Mouse (Mus musculus) megakaryocyte, embryonic 14.5 days (primary cell): ENCODE measurements around the gene Fndc3a. TPM values are rescaled to one million over a fixed set of nuclear protein-coding genes. Genes with fewer than 3 reads are reported as not detected.

Experiments
- H3K27me3 ChIP-seq: replicated peaks from 2 replicates; pipeline ENCODE3; 2012; ENCODE audit warnings: inconsistent platforms
- H3K36me3 ChIP-seq: replicated peaks from 2 replicates; pipeline ENCODE3; 2012; ENCODE audit warnings: low read length, inconsistent platforms, mixed read lengths
- H3K4me1 ChIP-seq: 2 replicates; pipeline ENCODE4 v1.6.1; 2012; ENCODE audit warnings: inconsistent platforms
- H3K4me3 ChIP-seq: replicated peaks from 2 replicates; pipeline ENCODE3; 2012; ENCODE audit warnings: moderate library complexity, mild to moderate bottlenecking, inconsistent platforms
- H3K9me3 ChIP-seq: 2 replicates; pipeline ENCODE4 v1.6.1; 2012; ENCODE audit warnings: inconsistent platforms
- FLI1 ChIP-seq: IDR thresholded peaks from 2 replicates; pipeline ENCODE4 v1.6.1; 2012; ENCODE audit warnings: low read length, inconsistent platforms, mixed read lengths
- GATA1 ChIP-seq: IDR thresholded peaks from 3 replicates; pipeline ENCODE4 v1.6.1; 2012; ENCODE audit warnings: mixed read lengths, low read length, inconsistent platforms, borderline replicate concordance
- polyA plus RNA-seq: library from polyadenylated mRNA; stranded (reverse); fragments of >175 nt; gene quantifications from 2 replicates; pipeline ENCODE4 v1.2.3, GENCODE M21; 2012; ENCODE audit warnings: low replicate concordance; ENCODE audit not compliant: insufficient read depth

The Fndc3a gene
- polyA plus RNA-seq, 1 experiment, result 3.0 TPM

GRCm38 (mm10) chr14:72516376-72516775, 193.4 kb downstream of the Fndc3a start:
- H3K4me3 ChIP-seq, result no peak overlapping the region
- no peaks in the 10 kb centered on the region for H3K4me1 ChIP-seq
- H3K27me3 ChIP-seq, result peaks cover 16% of the 10 kb centered on the region
- H3K36me3 ChIP-seq, result no peaks in the 10 kb centered on the region
- TF ChIP-seq FLI1 (no peak), GATA1 (no peak)
- peaks cover 5% of the 10 kb centered on the region for H3K9me3 ChIP-seq

- peaks cover 6% of the 10 kb centered on the region; the same call in 1 of the 2 replicates for H3K4me1 ChIP-seq
- no peaks in the 10 kb centered on the region for H3K36me3 ChIP-seq
- TF ChIP-seq FLI1 (no peak), GATA1 (no peak)
- peaks cover 6% of the 10 kb centered on the region for H3K27me3 ChIP-seq
- peaks cover 10% of the 10 kb centered on the region for H3K9me3 ChIP-seq
- no peak overlapping the region for H3K4me3 ChIP-seq
Observed at GRCm38 (mm10) chr14:72506723-72507420, 202.9 kb downstream of the Fndc3a start.

GRCm38 (mm10) chr14:72506018-72506722, 203.6 kb downstream of the Fndc3a start:
- peak overlapping the region; percentile 64 for H3K4me3 ChIP-seq
- no peaks in the 10 kb centered on the region for H3K36me3 ChIP-seq
- peaks cover 6% of the 10 kb centered on the region; the same call in 1 of the 2 replicates for H3K4me1 ChIP-seq
- TF ChIP-seq FLI1 (no peak), GATA1 (no peak)
- H3K9me3 ChIP-seq, result peaks cover 10% of the 10 kb centered on the region
- peaks cover 6% of the 10 kb centered on the region for H3K27me3 ChIP-seq

- Histone ChIP-seq H3K4me1 (peaks cover 6% of the 10 kb centered on the region; the same call in 1 of the 2 replicates), H3K36me3 (no peaks in the 10 kb centered on the region), H3K27me3 (peaks cover 6% of the 10 kb centered on the region), H3K9me3 (peaks cover 10% of the 10 kb centered on the region), H3K4me3 (no peak overlapping the region)
- TF ChIP-seq FLI1, result no peak
- no peak for TF ChIP-seq GATA1
Observed at GRCm38 (mm10) chr14:72504985-72505384, 204.8 kb downstream of the Fndc3a start.

- Histone ChIP-seq H3K36me3 (no peaks in the 10 kb centered on the region), H3K4me3 (no peak overlapping the region), H3K4me1 (peaks cover 6% of the 10 kb centered on the region; the same call in 1 of the 2 replicates), H3K9me3 (peaks cover 5% of the 10 kb centered on the region), H3K27me3 (peaks cover 6% of the 10 kb centered on the region)
- TF ChIP-seq GATA1, result no peak
- TF ChIP-seq FLI1, result no peak
Observed at GRCm38 (mm10) chr14:72503241-72503640, 206.6 kb downstream of the Fndc3a start.

- Histone ChIP-seq H3K36me3 (no peaks in the 10 kb centered on the region), H3K4me3 (no peak overlapping the region), H3K4me1 (no peaks in the 10 kb centered on the region), H3K9me3 (no peaks in the 10 kb centered on the region), H3K27me3 (peaks cover 26% of the 10 kb centered on the region)
- TF ChIP-seq GATA1, result no peak
- no peak for TF ChIP-seq FLI1
Observed at GRCm38 (mm10) chr14:72493775-72494174, 216.0 kb downstream of the Fndc3a start.

GRCm38 (mm10) chr14:72491738-72492137, 218.1 kb downstream of the Fndc3a start, which contains the start of gene Gm9195:
Gm9195 (minus strand) TSS chr14:72491838.
- Histone ChIP-seq H3K9me3 (no peaks in the 10 kb centered on the region), H3K27me3 (peaks cover 20% of the 10 kb centered on the region), H3K36me3 (no peaks in the 10 kb centered on the region), H3K4me3 (no peak within 1 kb of the TSS), H3K4me1 (no peaks in the 10 kb centered on the region)
- TF ChIP-seq FLI1 (no peak), GATA1 (no peak)

- TF ChIP-seq FLI1 (no peak), GATA1 (no peak)
- Histone ChIP-seq H3K27me3 (peaks cover 18% of the 10 kb centered on the region), H3K36me3 (no peaks in the 10 kb centered on the region), H3K9me3 (no peaks in the 10 kb centered on the region), H3K4me3 (no peak overlapping the region), H3K4me1 (no peaks in the 10 kb centered on the region)
Observed at GRCm38 (mm10) chr14:72490367-72490766, 219.4 kb downstream of the Fndc3a start.

Other genes starting within 250 kb of the Fndc3a start
- not detected in 2 replicates for gene Gm9195, start 218.2 kb downstream of the Fndc3a start, polyA plus RNA-seq